Mouse (Mus musculus) layer of hippocampus, postnatal 14 days (tissue): ENCODE measurements around the gene Phf21b. TPM values are rescaled to one million over a fixed set of nuclear protein-coding genes. Genes with fewer than 3 reads are reported as not detected.

Experiments
- total RNA-seq, 2 experiments: library from RNA; stranded (reverse); gene quantifications; 2 replicates each; pipeline ENCODE4 v1.2.3; 2021

The Phf21b gene
- total RNA-seq, 2 experiments from 2014 or later, result 13.0 to 13.2 TPM

Other genes starting within 250 kb of the Phf21b start
- 10 to 100 TPM; 19.2 TPM for gene Prr5, start 186.4 kb downstream of the Phf21b start, total RNA-seq
- not detected for gene Arhgap8, start 136.0 kb downstream of the Phf21b start, total RNA-seq
- 1 to 10 TPM; 1.0 to 1.1 TPM for gene Gm29666, start 64.0 kb upstream of the Phf21b start, total RNA-seq
- 10 to 100 TPM; 30.6 to 32.8 TPM for gene Nup50, start 67.4 kb upstream of the Phf21b start, total RNA-seq
- gene 5031439G07Rik, start 132.5 kb upstream of the Phf21b start, total RNA-seq, result 100 to 1,000 TPM; 114 TPM
- gene Upk3a, start 161.1 kb upstream of the Phf21b start, total RNA-seq, result not detected
- 10 to 100 TPM; 26.2 to 27.3 TPM for gene Fam118a, start 172.9 kb upstream of the Phf21b start, total RNA-seq